Mouse (Mus musculus): Measurements from ENCODE around the gene Arhgef38.
A peak's percentile ranks its signal among the peaks of the same experiment; 100 is the strongest.

Gene Arhgef38

GRCm38 (mm10) chr3:133092274-133092853, 142.4 kb downstream of the Arhgef38 start:
- DNase-seq (ENCODE audit: low spot score in 2 of 2): no peak

- peak; percentile 86 to 88 for DNase-seq (ENCODE audit: low spot score in 2 of 2)
Observed at GRCm38 (mm10) chr3:133091664-133092273, 143.0 kb downstream of the Arhgef38 start, which contains the start of the genes Ints12 and Gstcd. TSS of gene Ints12 (plus strand) at chr3:133091840. TSS of gene Gstcd (minus strand) at chr3:133092033.

- peak in 1 of 2 experiments; percentile 43 for DNase-seq (ENCODE audit: low spot score in 2 of 2)
Observed at GRCm38 (mm10) chr3:133091121-133091663, 143.6 kb downstream of the Arhgef38 start.

GRCm38 (mm10) chr3:133090247-133091120, 144.3 kb downstream of the Arhgef38 start:
- no peak for DNase-seq (ENCODE audit: low spot score in 2 of 2)

GRCm38 (mm10) chr3:133085858-133086257, 148.9 kb downstream of the Arhgef38 start:
- DNase-seq (ENCODE audit: low spot score in 2 of 2): no peak

- DNase-seq (ENCODE audit: low spot score in 2 of 2): no peak
Observed at GRCm38 (mm10) chr3:133082736-133083135, 152.0 kb downstream of the Arhgef38 start.

GRCm38 (mm10) chr3:133075560-133075959, 159.2 kb downstream of the Arhgef38 start:
- DNase-seq (ENCODE audit: low spot score in 2 of 2): no peak
